Mouse (Mus musculus) thymus, adult 2 months (tissue): ENCODE data around the gene Pparg. TPM values are rescaled to one million over a fixed set of nuclear protein-coding genes. Genes with fewer than 3 reads are reported as not detected.
A peak's percentile ranks its signal among the peaks of the same experiment; 100 is the strongest.

ENCODE experiments used
- DNase-seq: peaks from one replicate; pipeline ENCODE4 v3.0.0; 2021
- H3K27ac ChIP-seq: fragments of 200-500 bp; 2 replicates; pipeline ENCODE4 v1.5.1; 2012; ENCODE audit warnings: low read length, control low read depth; ENCODE audit not compliant: control insufficient read depth, insufficient read depth
- H3K27me3 ChIP-seq: fragments of 200-500 bp; 2 replicates; pipeline ENCODE4 v1.6.1; 2012; ENCODE audit warnings: mild to moderate bottlenecking, low read length, moderate library complexity, mixed read lengths; ENCODE audit not compliant: control insufficient read depth, insufficient read depth
- H3K36me3 ChIP-seq: fragments of 200-500 bp; 2 replicates; pipeline ENCODE4 v1.6.1; 2012; ENCODE audit warnings: mild to moderate bottlenecking, low read length, moderate library complexity; ENCODE audit not compliant: control insufficient read depth, insufficient read depth
- H3K4me1 ChIP-seq: fragments of 200-500 bp; replicated peaks from 2 replicates; pipeline ENCODE4 v1.6.1; 2012; ENCODE audit warnings: low read length; ENCODE audit not compliant: control insufficient read depth, insufficient read depth
- H3K4me3 ChIP-seq: fragments of 200-500 bp; 2 replicates; pipeline ENCODE4 v1.5.1; 2012; ENCODE audit warnings: mild to moderate bottlenecking, low read length, control low read depth, moderate library complexity; ENCODE audit not compliant: control insufficient read depth, insufficient read depth
- CTCF ChIP-seq: fragments of 200-500 bp; IDR thresholded peaks from 2 replicates; pipeline ENCODE4 v1.5.1; 2012; ENCODE audit warnings: mild to moderate bottlenecking, control low read depth, low read length, moderate library complexity, borderline replicate concordance; ENCODE audit not compliant: control insufficient read depth, poor library complexity, insufficient read depth; ENCODE audit errors: extremely low read depth
- POLR2A ChIP-seq: fragments of 200-500 bp; IDR thresholded peaks from 2 replicates; pipeline ENCODE4 v1.6.1; 2012; ENCODE audit warnings: mild to moderate bottlenecking, low read length, control low read depth, moderate library complexity; ENCODE audit not compliant: control insufficient read depth, poor library complexity, insufficient read depth; ENCODE audit errors: extremely low read depth
- WGBS: fragments of 180-500 bp; shearing (Covaris S2); methylation state at CpG from one replicate; pipeline ENCODE4 v1.1.7; 2018; 5-methylcytosine and 5-hydroxymethylcytosine counted together
- polyA plus RNA-seq: library from polyadenylated mRNA; depleted of rRNA; stranded (reverse); fragments of >200 nt; gene quantifications from 2 replicates; pipeline ENCODE4 v1.2.3, GENCODE M21; 2012

Pparg gene
- polyA plus RNA-seq, 1 experiment: 10.5 TPM

- DNase-seq: no peak
- WGBS: over 99% methylated on average over 8 of the region's 8 CpGs
Observed at GRCm38 (mm10) chr6:115345013-115345412, 15.7 kb upstream of the Pparg start.

GRCm38 (mm10) chr6:115349641-115350464 lies 10.9 kb upstream of the Pparg start:
- no peaks in the 10 kb centered on the region for H3K27me3 ChIP-seq
- TF ChIP-seq CTCF: no peak
- H3K4me3 ChIP-seq: no peak overlapping the region
- H3K4me1 ChIP-seq: no peaks in the 10 kb centered on the region
- H3K27ac ChIP-seq: no peak overlapping the region
- no peaks in the 10 kb centered on the region for H3K36me3 ChIP-seq
- 91% methylated on average over 5 of the region's 5 CpGs for WGBS
- no peak for DNase-seq

More at GRCm38 (mm10) chr6:115345013-115345412, 15.7 kb upstream of the Pparg start:
- Histone ChIP-seq H3K4me3 (no peak overlapping the region), H3K27ac (no peak overlapping the region), H3K36me3 (no peaks in the 10 kb centered on the region), H3K4me1 (no peaks in the 10 kb centered on the region), H3K27me3 (no peaks in the 10 kb centered on the region)
- TF ChIP-seq POLR2A: no peak
- no peak for TF ChIP-seq CTCF

- 15% methylated on average over 48 of the region's 48 CpGs for WGBS
- H3K36me3 ChIP-seq: no peaks in the 10 kb centered on the region
- peak overlapping the region; percentile 31 for H3K4me3 ChIP-seq
- TF ChIP-seq POLR2A: no peak
- no peak for TF ChIP-seq CTCF
- DNase-seq: peak; percentile 1
- peaks cover 13% of the 10 kb centered on the region; the same call in 1 of the 2 replicates for H3K27me3 ChIP-seq
- no peak overlapping the region for H3K27ac ChIP-seq
- peaks cover 8% of the 10 kb centered on the region for H3K4me1 ChIP-seq
Observed at GRCm38 (mm10) chr6:115361606-115362462, 1.1 kb downstream of the Pparg start.

- no peak for TF ChIP-seq POLR2A
- no peaks in the 10 kb centered on the region for H3K36me3 ChIP-seq
Observed at GRCm38 (mm10) chr6:115366869-115367610, 6.3 kb downstream of the Pparg start.

GRCm38 (mm10) chr6:115374871-115375852 lies 14.4 kb downstream of the Pparg start:
- TF ChIP-seq CTCF (no peak), POLR2A (no peak)

More at GRCm38 (mm10) chr6:115366869-115367610, 6.3 kb downstream of the Pparg start:
- no peak overlapping the region for H3K27ac ChIP-seq
- DNase-seq: no peak
- H3K4me1 ChIP-seq: no peaks in the 10 kb centered on the region; the same call in 1 of the 2 replicates
- H3K4me3 ChIP-seq: no peak overlapping the region
- H3K27me3 ChIP-seq: no peaks in the 10 kb centered on the region; the same call in 1 of the 2 replicates
- WGBS: 92% methylated on average over 3 of the region's 3 CpGs

More at GRCm38 (mm10) chr6:115374871-115375852, 14.4 kb downstream of the Pparg start:
- Histone ChIP-seq H3K4me3 (no peak overlapping the region), H3K27me3 (no peaks in the 10 kb centered on the region), H3K4me1 (no peaks in the 10 kb centered on the region), H3K27ac (no peak overlapping the region), H3K36me3 (no peaks in the 10 kb centered on the region)
- DNase-seq: no peak
- WGBS: 81% methylated on average over 5 of the region's 5 CpGs
